Mouse (Mus musculus) ES-E14 (cell line): Measurements from ENCODE around the gene Ifitm1.

Source experiments
- CHD2 ChIP-seq: IDR thresholded peaks from 2 replicates; pipeline ENCODE4 v1.6.1; 2014; ENCODE audit warnings: mild to moderate bottlenecking, low read depth, low read length, inconsistent platforms
- HCFC1 ChIP-seq: IDR thresholded peaks from 2 replicates; pipeline ENCODE4 v1.6.1; 2012; ENCODE audit warnings: low read length, inconsistent platforms, borderline replicate concordance; ENCODE audit not compliant: insufficient read depth
- MAFK ChIP-seq: IDR thresholded peaks from 2 replicates; pipeline ENCODE4 v1.6.1; 2014; ENCODE audit warnings: mild to moderate bottlenecking, low read depth, low read length, inconsistent platforms; ENCODE audit not compliant: insufficient read depth
- ZNF384 ChIP-seq: IDR thresholded peaks from 2 replicates; pipeline ENCODE4 v1.6.1; 2012; ENCODE audit warnings: low read depth, low read length, inconsistent platforms

GRCm38 (mm10) chr7:140956556-140956869, 10.5 kb upstream of the Ifitm1 start:
- TF ChIP-seq HCFC1 (no peak), MAFK (no peak), ZNF384 (no peak), CHD2 (no peak)
